ENCODE assay signal across 9 mouse cellular contexts in the genomic region with DNA sequence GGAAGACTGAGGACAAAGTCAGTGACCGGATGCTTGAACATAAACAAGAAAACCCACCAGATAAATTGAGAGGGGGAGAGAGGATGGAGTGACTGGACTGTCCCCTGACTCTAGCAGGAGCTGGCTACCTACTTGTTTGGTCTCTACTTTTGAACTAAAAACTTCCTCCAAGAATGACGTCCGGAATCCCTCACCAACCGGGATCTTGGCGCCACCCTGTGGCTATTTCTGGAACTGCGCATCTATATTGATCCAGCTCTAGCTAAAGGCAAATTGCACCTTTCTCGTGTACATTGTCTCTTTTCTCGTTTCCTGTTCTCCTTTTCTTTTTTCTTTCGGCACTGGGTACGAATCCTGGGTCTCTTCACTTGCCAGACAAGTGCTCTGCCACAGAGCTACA. TPM values are rescaled to one million over a fixed set of nuclear protein-coding genes. Genes with fewer than 3 reads are reported as not detected.
DNase-seq lines count a peak whose midpoint lies in the region; ATAC-seq and TF ChIP-seq lines count a peak whose summit lies in the region.
"Had no signal": no experiment of that assay in that cellular context is flagged by ENCODE, and none has a peak within 500 bp of the region (broad histone marks: within the 10 kb centered on the region; RNA-seq: fewer than 3 reads in every experiment).

No protein-coding gene starts in this region.

- H3K36me3 ChIP-seq in E14TG2a.4 (ENCODE audit: insufficient read depth, low read length) = no peaks in the 10 kb centered on the region
- no peaks in the 10 kb centered on the region for H3K36me3 ChIP-seq in small intestine, adult 2 months (ENCODE audit: control insufficient read depth, insufficient read depth, low read length)
- H3K36me3 ChIP-seq: liver, embryonic 15.5 days had no signal

- CTCF ChIA-PET in Patski (lab: Charles Lee) = interaction anchor here (0.7 to 8.2 kb wide), 10 partner anchors 10 to 152 kb away, joined by 3 to 84 read pairs (median 4); a partner anchor contains a TSS

- H3K9me3 ChIP-seq in E14TG2a.4 (ENCODE audit: low read length) = no peaks in the 10 kb centered on the region
- H3K9me3 ChIP-seq: liver, embryonic 15.5 days had no signal

- peak; percentile 70 for TF ChIP-seq CTCF in E14TG2a.4 (conservative IDR thresholded peaks at IDR 0.05; ENCODE audit: low read length)
- TF ChIP-seq CTCF in Patski (IDR thresholded peaks at IDR 0.05) = peak; percentile 83
- peak; percentile 97; the same call in 1 of the 2 replicates for TF ChIP-seq CTCF in small intestine, adult 2 months (IDR thresholded peaks at IDR 0.05; ENCODE audit: extremely low read depth, insufficient read length, insufficient replicate concordance, low read depth, low read length)

- no peak overlapping the region for H3K27ac ChIP-seq in small intestine, adult 2 months (ENCODE audit: insufficient read depth, low read depth, low read length)
- H3K27ac ChIP-seq: liver, embryonic 15.5 days had no signal

- H3K4me1 ChIP-seq in E14TG2a.4 (replicated peaks; ENCODE audit: low read depth, low read length) = peaks cover 37% of the 10 kb centered on the region
- H3K4me1 ChIP-seq in small intestine, adult 2 months (ENCODE audit: control insufficient read depth, insufficient read depth, insufficient read length, low read length) = peaks cover 9% of the 10 kb centered on the region; the same call in 1 of the 2 replicates

- POLR2A ChIA-PET in Patski (lab: Charles Lee) = no interaction called here

- 4% methylated on average over 10 of the region's 10 CpGs for WGBS in small intestine, adult 2 months

- TF ChIP-seq POLR2A in small intestine, adult 2 months (IDR thresholded peaks at IDR 0.05; ENCODE audit: low read depth, low read length) = no peak

- H3K27me3 ChIP-seq in E14TG2a.4 (ENCODE audit: insufficient read depth, low read length) (no peaks in the 10 kb centered on the region), Patski (no peaks in the 10 kb centered on the region)
- H3K27me3 ChIP-seq in small intestine, adult 2 months (ENCODE audit: control insufficient read depth, insufficient read depth, low read length) = no peaks in the 10 kb centered on the region

- no peak for DNase-seq in Patski (ENCODE audit: low read depth, low spot score)
- peak; percentile 86 to 91 for DNase-seq in cerebellum, postnatal 25 days
- peak; percentile 36 for DNase-seq in gastrocnemius, postnatal 25 days
- DNase-seq in layer of hippocampus, adult 8-10 months (ENCODE audit: low spot score in 2 of 2) = peak; percentile 49 to 86
- peak; percentile 93 for DNase-seq in lung, postnatal 14 days

- ATAC-seq in Patski = no peak
- no peak for ATAC-seq in activated CD4-positive, CD25-positive, alpha-beta regulatory T cell, adult 4 months

- in situ Hi-C loops in Patski (cut with MboI; ENCODE audit: low pct_unique_long_range_greater_than_20kb) = no loop called here

- no peak overlapping the region for H3K4me3 ChIP-seq in E14TG2a.4 (replicated peaks; ENCODE audit: low read length)
- no peak overlapping the region for H3K4me3 ChIP-seq in small intestine, adult 2 months (ENCODE audit: low read depth, low read length)
- H3K4me3 ChIP-seq: liver, embryonic 15.5 days had no signal

RNA-seq across cellular contexts. Expression of a gene that starts 28.4 kb away (rescaled TPM):
- 5.5 TPM for polyA plus RNA-seq in Patski (2021)
- total RNA-seq in gastrocnemius, postnatal 25 days (2021) = 1 to 10 TPM in 1 of 2 experiments, under 1 TPM in 1; 0.38 to 1.2 TPM
- under 1 TPM in 2 of 4 experiments, not detected in 2; 0.14 to 0.31 TPM for total RNA-seq in layer of hippocampus, adult 8-10 months (2022)
- polyA plus RNA-seq in small intestine, adult 2 months (2012; rRNA removed) = 1.8 and 2.1 TPM in 2 replicates
- polyA plus RNA-seq in activated CD4-positive, CD25-positive, alpha-beta regulatory T cell, adult 4 months (2017; shearing (Covaris generic)) = not detected

RNA-seq across cellular contexts. Expression of a gene that starts 46.8 kb away (rescaled TPM):
- 0.23 TPM for polyA plus RNA-seq in Patski (2021)
- total RNA-seq in gastrocnemius, postnatal 25 days (2021) = under 1 TPM; 0.77 to 0.96 TPM
- 100 to 1,000 TPM; 159 to 177 (median 165) TPM for total RNA-seq in layer of hippocampus, adult 8-10 months (2022)
- polyA plus RNA-seq in small intestine, adult 2 months (2012; rRNA removed) = 6.1 and 6.2 TPM in 2 replicates
- not detected for polyA plus RNA-seq in activated CD4-positive, CD25-positive, alpha-beta regulatory T cell, adult 4 months (2017; shearing (Covaris generic))
